Mouse (Mus musculus): Measurements from ENCODE around the gene Rapgef1. TPM values are rescaled to one million over a fixed set of nuclear protein-coding genes. Genes with fewer than 3 reads are reported as not detected.

Gene Rapgef1
- polyA plus RNA-seq, 1 experiment = 85.8 TPM

GRCm38 (mm10) chr2:29741207-29741606, 121.7 kb downstream of the Rapgef1 start:
- no peaks in the 10 kb centered on the region for H3K4me1 ChIP-seq (ENCODE audit: control insufficient read depth, insufficient read depth, low read length)
- no peak for TF ChIP-seq POLR2A (IDR thresholded peaks at IDR 0.05; ENCODE audit: extremely low read depth, insufficient read depth, low read length)
- TF ChIP-seq CTCF (IDR thresholded peaks at IDR 0.05; ENCODE audit: extremely low read depth, insufficient read depth, low read length) = no peak
- H3K4me3 ChIP-seq (ENCODE audit: insufficient read depth, low read length) = no peak overlapping the region
- H3K27ac ChIP-seq (ENCODE audit: insufficient read depth, low read length) = no peak overlapping the region

DNA sequence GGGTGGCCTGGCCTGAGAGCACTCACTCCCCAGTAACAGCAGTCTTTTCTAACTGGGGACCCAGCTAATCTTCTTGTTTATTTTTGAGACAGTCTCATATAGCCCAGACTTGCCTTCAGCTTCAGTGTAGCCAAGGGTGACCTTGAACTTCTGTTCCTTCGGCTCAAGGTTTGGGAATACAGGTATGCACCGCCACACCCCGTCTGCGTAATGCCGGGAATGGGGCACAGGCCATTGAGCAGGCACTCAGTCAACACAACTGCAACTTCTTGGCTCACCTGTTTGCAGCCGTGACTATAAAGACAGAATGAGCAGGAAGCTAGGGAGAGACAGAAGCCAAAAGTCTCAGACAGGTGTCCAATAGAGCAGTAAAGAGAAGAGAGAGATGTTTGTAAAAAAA, 124.7 kb downstream of the Rapgef1 start:
- H3K27ac ChIP-seq (ENCODE audit: insufficient read depth, low read length) = no peak overlapping the region
- no peak overlapping the region for H3K4me3 ChIP-seq (ENCODE audit: insufficient read depth, low read length)
- H3K4me1 ChIP-seq (ENCODE audit: control insufficient read depth, insufficient read depth, low read length) = no peaks in the 10 kb centered on the region
- TF ChIP-seq POLR2A (IDR thresholded peaks at IDR 0.05; ENCODE audit: extremely low read depth, insufficient read depth, low read length) = no peak
- TF ChIP-seq CTCF (IDR thresholded peaks at IDR 0.05; ENCODE audit: extremely low read depth, insufficient read depth, low read length) = no peak

DNA sequence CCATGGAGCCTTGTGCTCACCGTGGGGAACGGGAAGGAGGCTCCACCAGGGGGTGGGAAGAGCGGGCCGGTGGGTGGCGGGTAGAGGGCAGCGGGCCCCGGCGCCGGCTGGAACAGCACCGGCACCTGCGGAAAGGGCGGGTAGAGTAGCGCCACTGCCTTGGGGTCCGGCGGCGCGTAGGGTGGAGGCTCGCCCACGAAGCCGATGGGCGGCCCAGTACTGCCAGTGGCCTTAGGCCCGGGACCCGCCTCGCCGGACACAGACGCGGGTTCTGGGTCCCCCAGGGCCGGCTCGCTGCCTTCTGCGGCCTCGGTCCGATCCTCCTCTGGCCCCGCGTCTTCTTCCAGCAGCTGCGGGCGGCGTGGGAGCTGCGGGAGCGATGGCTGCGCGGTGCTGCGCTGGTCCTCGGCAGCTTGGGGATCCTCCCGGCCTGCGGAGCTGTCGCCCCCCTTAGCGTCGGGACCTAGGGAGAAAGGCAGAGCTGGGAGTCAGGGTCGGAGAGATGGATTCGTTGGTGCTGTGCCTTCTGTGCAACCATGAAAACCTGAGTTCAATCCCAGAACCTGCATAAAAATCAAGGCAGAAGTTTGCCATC, 127.8 kb downstream of the Rapgef1 start:
- no peak overlapping the region for H3K27ac ChIP-seq (ENCODE audit: insufficient read depth, low read length)
- peak overlapping the region; percentile 30 for H3K4me3 ChIP-seq (ENCODE audit: insufficient read depth, low read length)
- TF ChIP-seq POLR2A (IDR thresholded peaks at IDR 0.05; ENCODE audit: extremely low read depth, insufficient read depth, low read length) (no peak), CTCF (IDR thresholded peaks at IDR 0.05; ENCODE audit: extremely low read depth, insufficient read depth, low read length) (no peak)
- no peaks in the 10 kb centered on the region for H3K4me1 ChIP-seq (ENCODE audit: control insufficient read depth, insufficient read depth, low read length)

- no peak for TF ChIP-seq POLR2A (IDR thresholded peaks at IDR 0.05; ENCODE audit: extremely low read depth, insufficient read depth, low read length)
- 0 out of 2 replicates have a peak, but pooled peaks have one; percentile 7 for TF ChIP-seq CTCF (IDR thresholded peaks at IDR 0.05; ENCODE audit: extremely low read depth, insufficient read depth, low read length)
- peak overlapping the region; percentile 30 for H3K4me3 ChIP-seq (ENCODE audit: insufficient read depth, low read length)
- H3K4me1 ChIP-seq (ENCODE audit: control insufficient read depth, insufficient read depth, low read length) = no peaks in the 10 kb centered on the region
- no peak overlapping the region for H3K27ac ChIP-seq (ENCODE audit: insufficient read depth, low read length)
Measured at GRCm38 (mm10) chr2:29747852-29748251, 128.3 kb downstream of the Rapgef1 start.

- no peak overlapping the region for H3K4me3 ChIP-seq (ENCODE audit: insufficient read depth, low read length)
- TF ChIP-seq CTCF (IDR thresholded peaks at IDR 0.05; ENCODE audit: extremely low read depth, insufficient read depth, low read length) (no peak), POLR2A (IDR thresholded peaks at IDR 0.05; ENCODE audit: extremely low read depth, insufficient read depth, low read length) (no peak)
- H3K27ac ChIP-seq (ENCODE audit: insufficient read depth, low read length) = no peak overlapping the region
- H3K4me1 ChIP-seq (ENCODE audit: control insufficient read depth, insufficient read depth, low read length) = no peaks in the 10 kb centered on the region
Measured at GRCm38 (mm10) chr2:29748499-29748898, 129.0 kb downstream of the Rapgef1 start.

GRCm38 (mm10) chr2:29751497-29751896, 132.0 kb downstream of the Rapgef1 start, which contains the start of gene Gm13420:
Gm13420 (minus strand) TSS chr2:29751685.
- H3K4me3 ChIP-seq (ENCODE audit: insufficient read depth, low read length) = no peak within 1 kb of the TSS
- TF ChIP-seq POLR2A (IDR thresholded peaks at IDR 0.05; ENCODE audit: extremely low read depth, insufficient read depth, low read length) = no peak
- no peak for TF ChIP-seq CTCF (IDR thresholded peaks at IDR 0.05; ENCODE audit: extremely low read depth, insufficient read depth, low read length)

GRCm38 (mm10) chr2:29752397-29752796, 132.9 kb downstream of the Rapgef1 start:
- Histone ChIP-seq H3K4me3 (ENCODE audit: insufficient read depth, low read length) (no peak overlapping the region), H3K27ac (ENCODE audit: insufficient read depth, low read length) (no peak overlapping the region), H3K4me1 (ENCODE audit: control insufficient read depth, insufficient read depth, low read length) (no peaks in the 10 kb centered on the region)
- TF ChIP-seq POLR2A (IDR thresholded peaks at IDR 0.05; ENCODE audit: extremely low read depth, insufficient read depth, low read length) = no peak
- no peak for TF ChIP-seq CTCF (IDR thresholded peaks at IDR 0.05; ENCODE audit: extremely low read depth, insufficient read depth, low read length)

More at GRCm38 (mm10) chr2:29751497-29751896, 132.0 kb downstream of the Rapgef1 start, which contains the start of gene Gm13420:
- Histone ChIP-seq H3K4me1 (ENCODE audit: control insufficient read depth, insufficient read depth, low read length) (no peaks in the 10 kb centered on the region), H3K27ac (ENCODE audit: insufficient read depth, low read length) (no peak within 1 kb of the TSS)

DNA sequence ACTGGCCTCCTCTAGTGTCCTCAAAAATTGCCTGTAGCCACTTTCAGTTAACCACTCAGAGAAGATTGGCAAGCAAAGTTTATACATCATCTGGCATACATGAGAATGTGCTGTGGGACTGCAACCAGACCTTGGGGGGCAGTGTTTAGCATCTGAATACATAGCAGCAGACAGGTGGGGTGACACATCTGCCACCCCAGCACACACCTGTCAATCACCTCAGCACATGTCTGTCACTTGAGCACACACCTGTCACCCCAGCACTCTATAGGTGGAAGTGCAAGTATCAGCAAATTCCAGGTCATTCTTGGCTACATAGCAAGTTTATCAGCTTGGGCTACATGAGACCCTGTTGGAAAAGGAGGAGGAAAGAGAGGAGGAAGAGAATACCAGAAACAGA, 136.2 kb downstream of the Rapgef1 start:
- TF ChIP-seq CTCF (IDR thresholded peaks at IDR 0.05; ENCODE audit: extremely low read depth, insufficient read depth, low read length) = no peak
- no peak for TF ChIP-seq POLR2A (IDR thresholded peaks at IDR 0.05; ENCODE audit: extremely low read depth, insufficient read depth, low read length)

DNA sequence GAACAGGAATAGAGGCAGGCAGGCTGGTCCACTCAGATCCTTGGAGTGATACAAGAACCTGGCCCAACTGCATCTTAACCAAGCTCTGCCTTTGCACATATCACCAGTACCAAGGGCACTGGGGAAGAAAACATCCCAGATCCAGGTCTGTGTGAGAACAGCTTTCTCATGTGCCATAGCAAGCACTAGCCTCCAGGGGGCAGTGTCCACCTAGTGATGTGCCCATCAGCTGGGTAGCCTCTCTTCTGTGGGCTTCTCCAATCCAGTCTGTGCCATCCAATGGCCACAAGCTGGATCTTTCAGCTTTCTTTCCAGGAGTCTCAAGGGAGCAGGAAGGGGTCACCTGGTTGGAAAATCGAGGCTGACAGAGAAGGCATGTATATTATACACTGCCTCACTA, 145.3 kb downstream of the Rapgef1 start:
- no peak overlapping the region for H3K27ac ChIP-seq (ENCODE audit: insufficient read depth, low read length)
- peak; percentile 96 for TF ChIP-seq CTCF (IDR thresholded peaks at IDR 0.05; ENCODE audit: extremely low read depth, insufficient read depth, low read length)
- no peak for TF ChIP-seq POLR2A (IDR thresholded peaks at IDR 0.05; ENCODE audit: extremely low read depth, insufficient read depth, low read length)
- H3K4me1 ChIP-seq (ENCODE audit: control insufficient read depth, insufficient read depth, low read length) = no peaks in the 10 kb centered on the region
- H3K4me3 ChIP-seq (ENCODE audit: insufficient read depth, low read length) = no peak overlapping the region

More for the DNA sequence above, 136.2 kb downstream of the Rapgef1 start:
- Histone ChIP-seq H3K27ac (ENCODE audit: insufficient read depth, low read length) (no peak overlapping the region), H3K4me3 (ENCODE audit: insufficient read depth, low read length) (no peak overlapping the region), H3K4me1 (ENCODE audit: control insufficient read depth, insufficient read depth, low read length) (no peaks in the 10 kb centered on the region)

DNA sequence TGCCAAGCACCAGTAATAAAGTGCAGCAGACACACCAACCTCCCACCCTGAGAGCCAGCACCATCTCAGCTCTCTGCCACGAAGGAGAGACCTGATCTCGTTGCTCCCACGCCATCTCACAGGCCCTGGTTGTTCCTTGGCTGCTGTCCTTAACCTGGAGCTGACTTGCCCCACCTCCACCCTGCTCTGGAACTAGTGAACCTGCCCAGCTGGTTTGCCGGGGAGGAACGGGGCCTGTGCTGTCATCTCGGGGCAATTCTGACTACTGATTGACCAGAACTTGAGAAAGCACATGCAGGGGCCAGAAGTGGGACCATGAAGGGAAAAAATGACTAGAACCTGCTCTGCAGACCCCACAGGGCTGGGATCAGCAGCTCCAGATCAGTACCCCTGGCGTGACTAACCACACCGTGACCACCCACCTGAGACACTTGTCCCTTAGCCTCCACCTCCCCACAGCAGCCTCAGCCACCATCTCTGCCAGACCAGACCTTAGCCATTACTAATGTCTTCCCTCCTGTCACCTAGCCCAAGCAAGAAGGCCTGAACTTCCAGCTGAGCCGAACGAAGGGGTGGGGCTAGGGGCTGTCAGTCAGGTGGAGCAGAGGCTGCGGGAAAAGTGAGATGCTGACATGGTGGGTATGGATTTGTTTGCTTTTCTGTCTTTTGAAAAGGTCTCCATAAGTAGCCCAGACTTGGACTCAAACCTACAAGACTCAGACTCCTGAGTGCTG, 148.6 kb downstream of the Rapgef1 start:
- no peak overlapping the region for H3K4me3 ChIP-seq (ENCODE audit: insufficient read depth, low read length)
- H3K4me1 ChIP-seq (ENCODE audit: control insufficient read depth, insufficient read depth, low read length) = no peaks in the 10 kb centered on the region
- no peak overlapping the region for H3K27ac ChIP-seq (ENCODE audit: insufficient read depth, low read length)
- TF ChIP-seq CTCF (IDR thresholded peaks at IDR 0.05; ENCODE audit: extremely low read depth, insufficient read depth, low read length) (no peak), POLR2A (IDR thresholded peaks at IDR 0.05; ENCODE audit: extremely low read depth, insufficient read depth, low read length) (no peak)

Data from cortical plate, adult 2 months (tissue).